In genomic region chr2:151939651-151940420, GRCm38 (mm10) we compare ENCODE assay signal across 21 mouse cellular contexts. TPM values are rescaled to one million over a fixed set of nuclear protein-coding genes. Genes with fewer than 3 reads are reported as not detected.
"Had no signal": no experiment of that assay in that cellular context is flagged by ENCODE, and none has a peak within 500 bp of the region (broad histone marks: within the 10 kb centered on the region; RNA-seq: fewer than 3 reads in every experiment).

No protein-coding gene starts in this region.

- H3K36me3 ChIP-seq: liver, embryonic 13.5 days; lung, embryonic 15.5 days; midbrain, embryonic 12.5 days; midbrain, embryonic 15.5 days; neural tube, embryonic 12.5 days; neural tube, embryonic 15.5 days had no signal

- H3K27ac ChIP-seq: hindbrain, postnatal 0 days; liver, embryonic 13.5 days; lung, embryonic 15.5 days; midbrain, embryonic 12.5 days; midbrain, embryonic 15.5 days; neural tube, embryonic 12.5 days; stomach, postnatal 0 days had no signal

- H3K9me3 ChIP-seq: liver, embryonic 13.5 days; lung, embryonic 15.5 days; midbrain, embryonic 12.5 days; midbrain, embryonic 15.5 days; neural tube, embryonic 12.5 days; neural tube, embryonic 15.5 days had no signal

- H3K27me3 ChIP-seq: liver, embryonic 13.5 days; lung, embryonic 15.5 days; midbrain, embryonic 12.5 days; midbrain, embryonic 15.5 days; neural tube, embryonic 12.5 days; neural tube, embryonic 15.5 days had no signal

- H3K4me2 ChIP-seq: liver, embryonic 13.5 days; lung, embryonic 15.5 days; midbrain, embryonic 12.5 days; midbrain, embryonic 15.5 days; neural tube, embryonic 12.5 days; neural tube, embryonic 15.5 days had no signal

- H3K4me3 ChIP-seq: liver, embryonic 13.5 days; lung, embryonic 15.5 days; midbrain, embryonic 12.5 days; midbrain, embryonic 15.5 days; neural tube, embryonic 12.5 days; neural tube, embryonic 15.5 days had no signal

- ATAC-seq: hindbrain, postnatal 0 days; inflammation-experienced regulatory T-cells, adult 6 months; midbrain, embryonic 15.5 days had no signal

- DNase-seq: kidney, adult 18-20 months; kidney, adult 9 months; kidney, postnatal 14 days; kidney, postnatal 4 days; liver, embryonic 13.5 days; lung, postnatal 10 days; right cerebral cortex, adult 18-20 months; right cerebral cortex, postnatal 14 days; right cerebral cortex, postnatal 4 days had no signal

- H3K9ac ChIP-seq: liver, embryonic 13.5 days; lung, embryonic 15.5 days; midbrain, embryonic 12.5 days; midbrain, embryonic 15.5 days; neural tube, embryonic 15.5 days had no signal

- H3K4me1 ChIP-seq: liver, embryonic 13.5 days; midbrain, embryonic 15.5 days; neural tube, embryonic 12.5 days had no signal

RNA-seq across cellular contexts. Expression of gene Angpt4, which starts 28.8 kb away (rescaled TPM):
- total RNA-seq: layer of hippocampus, adult 18-20 months; left cerebral cortex, adult 18-20 months; megakaryocyte progenitor cell, adult 5-6 weeks had no signal
- polyA plus RNA-seq: inflammation-experienced regulatory T-cells, adult 6 months; limb, embryonic 11.5 days; liver, embryonic 13.5 days had no signal
